Comparison of ENCODE assay signal across 18 mouse cellular contexts in genomic region chr17:84532909-84533499, GRCm38 (mm10). TPM values are rescaled to one million over a fixed set of nuclear protein-coding genes. Genes with fewer than 3 reads are reported as not detected.
DNase-seq lines count a peak whose midpoint lies in the region; ATAC-seq and TF ChIP-seq lines count a peak whose summit lies in the region.
"Had no signal": no experiment of that assay in that cellular context is flagged by ENCODE, and none has a peak within 500 bp of the region (broad histone marks: within the 10 kb centered on the region; RNA-seq: fewer than 3 reads in every experiment).

No protein-coding gene starts in this region.

- no peak overlapping the region for H3K4me3 ChIP-seq in intestine, embryonic 14.5 days (ENCODE audit: low read depth, low read length)
- no peak overlapping the region for H3K4me3 ChIP-seq in intestine, postnatal 0 days (ENCODE audit: low read depth, low read length)
- no peak overlapping the region for H3K4me3 ChIP-seq in midbrain, embryonic 10.5 days
- H3K4me3 ChIP-seq in midbrain, embryonic 16.5 days (ENCODE audit: low read depth, low read length) = no peak overlapping the region
- no peak overlapping the region for H3K4me3 ChIP-seq in intestine, embryonic 16.5 days (ENCODE audit: low read length)
- H3K4me3 ChIP-seq: erythroblast, embryonic 14.5 days; hindbrain, embryonic 10.5 days; limb, embryonic 10.5 days had no signal

- H3K36me3 ChIP-seq in intestine, embryonic 14.5 days (ENCODE audit: control insufficient read depth, insufficient read depth, low read length) = no peaks in the 10 kb centered on the region
- no peaks in the 10 kb centered on the region for H3K36me3 ChIP-seq in intestine, postnatal 0 days (ENCODE audit: control insufficient read depth, insufficient read depth)
- H3K36me3 ChIP-seq in midbrain, embryonic 10.5 days = peaks cover 9% of the 10 kb centered on the region; the same call in 1 of the 2 replicates
- no peaks in the 10 kb centered on the region for H3K36me3 ChIP-seq in midbrain, embryonic 16.5 days (ENCODE audit: control insufficient read depth, insufficient read depth, low read length)
- no peaks in the 10 kb centered on the region for H3K36me3 ChIP-seq in intestine, embryonic 16.5 days (ENCODE audit: control insufficient read depth, insufficient read depth, low read length)

- TF ChIP-seq CTCF in intestine, postnatal 0 days (IDR thresholded peaks at IDR 0.05; ENCODE audit: low read depth) = no peak

- H3K4me1 ChIP-seq in intestine, embryonic 14.5 days (replicated peaks; ENCODE audit: control insufficient read depth, insufficient read depth, low read length) = peaks cover 20% of the 10 kb centered on the region
- H3K4me1 ChIP-seq in intestine, postnatal 0 days (replicated peaks; ENCODE audit: control insufficient read depth, insufficient read depth, low read length) = no peaks in the 10 kb centered on the region
- peaks cover 30% of the 10 kb centered on the region for H3K4me1 ChIP-seq in midbrain, embryonic 10.5 days
- 0 out of 2 replicates have a peak, but pooled peaks cover 9% of the 10 kb centered on the region for H3K4me1 ChIP-seq in midbrain, embryonic 16.5 days (ENCODE audit: control insufficient read depth, insufficient read depth, low read length)
- peaks cover 15% of the 10 kb centered on the region for H3K4me1 ChIP-seq in intestine, embryonic 16.5 days (ENCODE audit: control insufficient read depth, insufficient read depth, low read length)

- whole genome bisulfite sequencing in intestine, embryonic 14.5 days = 31% methylated on average over 8 of the region's 8 CpGs
- 50% methylated on average over 8 of the region's 8 CpGs for WGBS in intestine, postnatal 0 days
- WGBS in midbrain, embryonic 10.5 days = 72% methylated on average over 8 of the region's 8 CpGs
- 61% methylated on average over 8 of the region's 8 CpGs for WGBS in midbrain, embryonic 16.5 days
- 43% methylated on average over 8 of the region's 8 CpGs for WGBS in intestine, embryonic 16.5 days

- peak overlapping the region; percentile 77 for H3K27ac ChIP-seq in intestine, embryonic 14.5 days (ENCODE audit: low read depth)
- H3K27ac ChIP-seq in intestine, postnatal 0 days (ENCODE audit: low read depth, low read length) = no peak overlapping the region
- H3K27ac ChIP-seq in midbrain, embryonic 10.5 days (replicated peaks) = peak overlapping the region; percentile 25
- no peak overlapping the region for H3K27ac ChIP-seq in midbrain, embryonic 16.5 days (ENCODE audit: low read length)
- H3K27ac ChIP-seq in intestine, embryonic 16.5 days (ENCODE audit: low read length) = peak overlapping the region; percentile 54
- H3K27ac ChIP-seq: hindbrain, embryonic 10.5 days; limb, embryonic 10.5 days; liver, embryonic 14.5 days had no signal

- ATAC-seq in intestine, embryonic 14.5 days (replicated peaks; ENCODE audit: low FRiP score, low TSS enrichment, low read depth) = no peak
- no peak for ATAC-seq in intestine, postnatal 0 days
- no peak for ATAC-seq in midbrain, embryonic 16.5 days
- ATAC-seq in intestine, embryonic 16.5 days = 0 out of 2 replicates have a peak, but pooled peaks have one; percentile 56

- no peak for DNase-seq in intestine, embryonic 14.5 days (ENCODE audit: low spot score)
- DNase-seq in midbrain, embryonic 10.5 days (ENCODE audit: low spot score) = no peak
- peak; percentile 53 for DNase-seq in Muller cell, postnatal 12 days (ENCODE audit: inconsistent ontology term)
- no peak for DNase-seq in layer of hippocampus, adult 11-12 months (ENCODE audit: low spot score)
- no peak for DNase-seq in adrenal gland, adult 18-20 months (ENCODE audit: low spot score in 2 of 2)
- DNase-seq: cerebellum, adult 11-12 months; gastrocnemius, postnatal 25 days; kidney, postnatal 25 days; layer of hippocampus, postnatal 36 days; right cerebral cortex, postnatal 14 days had no signal

- H3K4me2 ChIP-seq in intestine, embryonic 14.5 days (ENCODE audit: low read length) = peak overlapping the region; percentile 25; the same call in 1 of the 2 replicates
- no peak overlapping the region for H3K4me2 ChIP-seq in intestine, postnatal 0 days (replicated peaks; ENCODE audit: low read depth)
- no peak overlapping the region for H3K4me2 ChIP-seq in midbrain, embryonic 16.5 days (ENCODE audit: low read length)
- H3K4me2 ChIP-seq in intestine, embryonic 16.5 days (ENCODE audit: low read depth, low read length) = no peak overlapping the region

- no peaks in the 10 kb centered on the region for H3K9me3 ChIP-seq in intestine, embryonic 14.5 days (ENCODE audit: control insufficient read depth, low read length)
- no peaks in the 10 kb centered on the region for H3K9me3 ChIP-seq in intestine, postnatal 0 days (ENCODE audit: control insufficient read depth)
- peaks cover 3% of the 10 kb centered on the region; the same call in 1 of the 2 replicates for H3K9me3 ChIP-seq in midbrain, embryonic 10.5 days (replicated peaks)
- no peaks in the 10 kb centered on the region for H3K9me3 ChIP-seq in midbrain, embryonic 16.5 days (replicated peaks; ENCODE audit: control insufficient read depth, low read length, poor library complexity, severe bottlenecking)
- H3K9me3 ChIP-seq in intestine, embryonic 16.5 days (ENCODE audit: control insufficient read depth, low read length) = no peaks in the 10 kb centered on the region
- H3K9me3 ChIP-seq: limb, embryonic 10.5 days had no signal

- no peaks in the 10 kb centered on the region for H3K27me3 ChIP-seq in intestine, embryonic 14.5 days (replicated peaks; ENCODE audit: control insufficient read depth, insufficient read depth, low read length)
- H3K27me3 ChIP-seq in intestine, postnatal 0 days (replicated peaks; ENCODE audit: control insufficient read depth, insufficient read depth, low read length) = no peaks in the 10 kb centered on the region
- H3K27me3 ChIP-seq in midbrain, embryonic 10.5 days (ENCODE audit: low read depth, poor library complexity, severe bottlenecking) = no peaks in the 10 kb centered on the region
- H3K27me3 ChIP-seq in midbrain, embryonic 16.5 days (ENCODE audit: control insufficient read depth, insufficient read depth, low read depth, low read length) = no peaks in the 10 kb centered on the region
- no peaks in the 10 kb centered on the region for H3K27me3 ChIP-seq in intestine, embryonic 16.5 days (replicated peaks; ENCODE audit: control insufficient read depth, insufficient read depth, low read length)

- no peak overlapping the region for H3K9ac ChIP-seq in intestine, embryonic 14.5 days (ENCODE audit: low read length)
- H3K9ac ChIP-seq in intestine, postnatal 0 days (ENCODE audit: low read depth, low read length) = no peak overlapping the region
- H3K9ac ChIP-seq in midbrain, embryonic 16.5 days (ENCODE audit: low read depth, low read length) = no peak overlapping the region
- H3K9ac ChIP-seq in intestine, embryonic 16.5 days (ENCODE audit: low read depth, low read length) = no peak overlapping the region
- H3K9ac ChIP-seq: liver, embryonic 14.5 days had no signal

RNA-seq across cellular contexts. Expression of gene Plekhh2, which starts 21.3 kb away (rescaled TPM):
- 12.7 and 17.2 TPM in 2 replicates for polyA plus RNA-seq in intestine, embryonic 14.5 days (2014; fragmentation: Nextera tagmentation; extraction: Ambion mirVana)
- 2.4 and 2.8 TPM in 2 replicates for polyA plus RNA-seq in intestine, postnatal 0 days (2015; fragmentation: Nextera tagmentation; extraction: Ambion mirVana)
- 2.9 and 4.0 TPM in 2 replicates for polyA plus RNA-seq in midbrain, embryonic 10.5 days (2016; fragmentation: Nextera tagmentation; extraction: Ambion mirVana)
- polyA plus RNA-seq in midbrain, embryonic 16.5 days (2015; fragmentation: Nextera tagmentation; extraction: Ambion mirVana) = 1.9 and 2.3 TPM in 2 replicates
- 6.1 and 6.5 TPM in 2 replicates for polyA plus RNA-seq in intestine, embryonic 16.5 days (2015; fragmentation: Nextera tagmentation; extraction: Ambion mirVana)
- total RNA-seq in adrenal gland, adult 18-20 months (2021) = 1 to 10 TPM; 2.5 to 3.9 TPM
- total RNA-seq: common myeloid progenitor, adult 5-6 weeks had no signal
- polyA plus RNA-seq: erythroblast, embryonic 14.5 days had no signal

Comparison
In these comparisons a context has a peak if more than half of its experiments do, and no peak if none do; other contexts are left out.
1. H3K27ac ChIP-seq: peak in intestine, embryonic 14.5 days (single experiment), midbrain, embryonic 10.5 days (single experiment) and intestine, embryonic 16.5 days (single experiment); none in intestine, postnatal 0 days (single experiment) and midbrain, embryonic 16.5 days (single experiment).